Mouse (Mus musculus) ES-CJ7 (cell line): ENCODE data around the gene D630023F18Rik.
A peak's percentile ranks its signal among the peaks of the same experiment; 100 is the strongest.

ENCODE experiments used
- DNase-seq: peaks from one replicate; pipeline ENCODE4 v3.0.0; 2011; ENCODE audit warnings: low read depth, low spot score

The D630023F18Rik gene

DNA sequence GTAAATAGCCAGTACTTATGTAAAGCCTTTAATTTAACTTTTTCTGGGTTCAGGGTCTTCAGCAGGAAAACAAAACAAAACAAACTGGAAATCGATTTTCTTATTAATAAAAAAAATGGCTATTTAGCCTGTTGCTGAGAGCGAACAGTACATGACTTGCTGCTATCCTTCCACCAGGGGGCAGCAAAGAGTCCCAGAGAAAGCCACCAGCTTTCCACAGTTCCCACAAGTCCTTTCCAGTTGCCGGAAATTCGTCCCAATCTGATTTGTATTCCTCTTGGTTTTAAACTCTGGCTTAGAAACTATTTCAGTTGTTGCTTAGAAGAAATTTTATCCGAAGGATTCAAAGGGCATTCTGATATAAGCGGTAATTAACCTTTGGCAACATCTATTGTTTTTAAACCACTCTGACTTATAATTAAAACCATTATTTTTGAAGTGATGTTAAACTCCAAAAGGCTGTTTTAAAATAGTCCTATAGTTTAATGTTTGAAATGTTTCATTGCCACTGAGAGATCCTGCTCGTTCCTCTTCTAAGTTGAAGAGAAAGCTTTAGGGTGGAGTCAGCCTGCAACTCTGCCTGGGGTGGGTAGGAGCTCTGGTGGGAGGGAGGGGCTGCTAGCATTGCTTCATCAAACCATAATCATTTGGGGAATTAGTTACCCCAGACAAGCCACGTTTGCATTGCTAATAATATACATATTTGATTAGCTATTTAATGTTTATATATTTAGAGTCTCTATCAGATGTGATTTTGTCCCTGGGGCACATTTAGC is 10.8 kb downstream of the D630023F18Rik start:
- DNase-seq = peak; percentile 95

DNA sequence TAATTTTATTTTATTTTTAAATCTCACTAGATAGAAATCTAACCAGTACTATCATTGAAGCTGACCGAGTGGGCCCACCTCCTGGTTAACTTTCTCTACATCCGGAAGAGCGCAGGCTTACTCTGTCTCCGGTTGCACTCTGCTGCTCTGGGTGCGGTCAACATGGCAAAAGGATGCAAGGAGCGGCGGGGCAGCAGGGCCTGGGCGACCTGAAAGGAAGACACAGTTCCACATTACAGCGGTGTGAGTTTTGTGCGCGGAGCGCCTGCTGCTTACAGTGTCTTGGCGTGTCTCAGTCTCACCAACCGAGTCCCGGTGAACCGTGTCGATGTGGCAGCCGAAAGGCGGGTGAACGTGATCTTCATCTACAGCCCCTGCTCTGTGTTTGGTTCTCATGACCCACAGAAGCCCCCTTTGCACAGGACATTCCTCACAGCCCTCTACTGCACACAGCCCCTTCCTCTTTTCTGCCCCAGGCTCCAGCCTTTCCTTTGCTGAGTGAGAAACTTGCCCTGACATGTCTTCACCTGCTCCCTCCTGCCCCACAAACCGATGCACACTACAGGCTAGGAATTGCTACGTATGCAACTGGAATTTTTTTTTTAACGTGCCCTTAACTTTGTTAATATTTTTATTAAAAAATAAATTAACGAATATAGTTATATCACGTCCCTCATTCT is 13.1 kb downstream of the D630023F18Rik start:
- DNase-seq = peak; percentile 77

DNA sequence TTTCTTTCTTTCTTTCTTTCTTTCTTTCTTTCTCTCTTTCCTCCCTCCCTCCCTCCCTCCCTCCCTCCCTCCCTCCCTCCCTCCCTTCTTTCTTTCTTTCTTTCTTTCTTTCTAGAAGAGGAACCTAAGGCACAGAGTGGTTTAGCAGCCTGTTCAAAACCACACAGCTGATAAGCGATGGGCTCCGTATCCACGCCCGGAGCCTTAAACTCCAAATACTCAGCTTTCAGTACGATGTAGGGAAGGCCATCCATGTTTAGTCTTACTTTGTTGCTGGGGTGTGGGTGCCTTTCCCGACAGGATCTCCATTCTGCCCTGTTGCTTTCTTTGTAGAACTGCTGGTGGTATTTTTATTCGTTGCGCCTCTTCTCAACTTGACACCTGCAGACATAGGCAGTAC is 13.8 kb downstream of the D630023F18Rik start:
- DNase-seq = no peak

DNA sequence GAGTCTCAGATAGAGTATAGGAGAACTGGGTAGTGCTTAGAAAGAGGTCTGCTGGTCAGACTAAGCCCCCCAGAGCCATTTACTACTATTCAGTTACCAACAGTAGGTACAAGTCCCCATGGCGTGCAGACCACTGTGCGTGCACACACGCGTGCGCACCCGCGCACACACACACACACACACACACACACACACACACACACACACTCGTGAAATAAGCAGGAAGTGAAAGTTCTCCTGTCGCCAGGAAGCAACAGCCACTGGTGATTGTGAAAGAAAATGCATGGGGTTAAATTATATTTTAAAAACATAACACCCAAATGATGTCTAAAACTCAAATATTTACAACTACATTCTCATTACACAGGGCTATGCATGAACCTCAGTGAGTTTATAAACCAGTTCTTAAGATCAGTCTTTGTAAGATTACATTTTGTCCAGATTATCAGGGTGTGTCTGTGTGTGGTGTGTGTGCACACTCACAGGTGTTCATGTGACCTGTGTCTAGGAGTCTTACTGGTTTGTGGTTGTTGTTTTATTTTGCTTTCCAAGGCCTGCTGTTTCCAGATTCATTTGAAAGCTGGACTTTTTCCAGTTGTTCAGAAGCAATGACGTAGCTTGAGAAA is 15.2 kb downstream of the D630023F18Rik start:
- no peak for DNase-seq

DNA sequence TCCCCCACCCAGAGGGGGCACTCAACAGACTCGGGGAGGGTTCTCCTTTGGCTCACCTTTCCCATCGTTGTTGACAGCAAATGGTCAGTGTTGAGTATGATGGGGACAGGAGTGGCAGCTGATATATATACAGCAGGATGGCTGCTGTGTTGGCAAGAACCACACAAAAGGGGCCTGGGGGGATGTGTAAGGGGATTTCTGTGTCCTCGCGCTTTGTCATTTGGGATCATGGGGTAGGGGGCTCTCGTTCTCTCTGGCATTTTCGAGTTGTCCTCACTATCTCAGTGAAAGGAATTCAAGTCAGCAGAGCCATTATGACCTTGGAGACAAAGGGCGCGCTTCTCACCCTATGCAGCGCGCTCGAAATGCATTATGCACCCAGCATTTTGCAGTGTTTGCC is 19.7 kb downstream of the D630023F18Rik start, which contains the start of gene Cryga:
TSS of gene Cryga (minus strand) at position 101 of the 400 bp plus-strand sequence.
- DNase-seq = no peak

DNA sequence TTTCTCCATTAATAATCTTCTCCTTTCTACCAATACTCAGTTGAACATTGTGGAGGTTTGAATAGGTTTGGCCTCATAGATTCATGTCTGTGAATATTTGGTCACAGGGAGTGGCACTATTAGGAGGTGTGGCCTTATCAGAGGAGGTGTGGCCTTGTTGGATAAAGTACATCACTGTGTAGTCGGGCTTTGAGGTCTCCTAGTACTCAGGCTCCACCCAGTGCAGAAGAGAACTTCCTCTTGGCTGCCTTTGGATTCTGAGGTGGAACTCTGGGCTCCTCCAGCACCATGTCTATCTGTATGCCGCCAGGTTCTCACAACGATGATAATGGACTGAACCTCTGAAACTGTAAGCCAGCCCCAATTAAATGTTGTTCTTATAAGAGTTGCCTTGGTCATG is 26.1 kb downstream of the D630023F18Rik start:
- DNase-seq = no peak

DNA sequence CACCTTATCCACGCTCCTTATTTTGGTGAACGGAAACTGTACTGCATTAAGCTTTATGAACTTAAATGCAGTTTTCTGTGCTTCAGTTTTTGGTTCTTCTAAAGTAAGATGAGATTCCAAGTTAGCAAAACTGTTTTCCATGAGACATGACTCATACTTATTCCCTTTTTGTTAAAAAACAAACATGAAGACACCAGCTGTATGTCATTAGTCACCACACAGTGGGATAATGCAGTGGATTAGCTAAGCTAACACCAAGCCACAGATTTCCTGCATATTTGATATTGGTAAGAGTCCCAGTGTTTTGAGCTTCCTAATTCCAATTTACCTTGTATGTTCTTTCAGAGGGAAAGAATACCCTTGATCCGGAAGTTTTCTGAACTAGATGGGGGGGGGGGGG is 31.4 kb downstream of the D630023F18Rik start:
- DNase-seq = no peak

DNA sequence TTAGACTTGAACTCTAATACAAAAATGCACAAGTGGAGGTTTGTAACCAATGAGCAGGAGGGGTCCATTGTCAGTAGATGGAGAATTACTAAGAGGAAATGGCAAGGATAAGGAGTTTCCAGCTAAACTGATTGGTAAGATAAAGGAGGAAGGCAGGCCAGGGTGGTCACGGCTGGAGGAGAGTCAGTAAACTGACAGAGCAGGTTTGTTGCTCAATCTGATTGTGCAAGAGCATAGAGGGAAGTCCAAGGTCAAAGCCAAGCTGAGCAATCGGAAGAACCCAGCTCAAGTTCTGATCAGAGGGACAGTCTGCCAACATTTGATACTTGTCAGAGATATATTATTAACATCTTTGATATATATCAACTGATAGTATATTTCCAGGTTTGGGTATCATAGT is 32.6 kb downstream of the D630023F18Rik start:
- DNase-seq = no peak

DNA sequence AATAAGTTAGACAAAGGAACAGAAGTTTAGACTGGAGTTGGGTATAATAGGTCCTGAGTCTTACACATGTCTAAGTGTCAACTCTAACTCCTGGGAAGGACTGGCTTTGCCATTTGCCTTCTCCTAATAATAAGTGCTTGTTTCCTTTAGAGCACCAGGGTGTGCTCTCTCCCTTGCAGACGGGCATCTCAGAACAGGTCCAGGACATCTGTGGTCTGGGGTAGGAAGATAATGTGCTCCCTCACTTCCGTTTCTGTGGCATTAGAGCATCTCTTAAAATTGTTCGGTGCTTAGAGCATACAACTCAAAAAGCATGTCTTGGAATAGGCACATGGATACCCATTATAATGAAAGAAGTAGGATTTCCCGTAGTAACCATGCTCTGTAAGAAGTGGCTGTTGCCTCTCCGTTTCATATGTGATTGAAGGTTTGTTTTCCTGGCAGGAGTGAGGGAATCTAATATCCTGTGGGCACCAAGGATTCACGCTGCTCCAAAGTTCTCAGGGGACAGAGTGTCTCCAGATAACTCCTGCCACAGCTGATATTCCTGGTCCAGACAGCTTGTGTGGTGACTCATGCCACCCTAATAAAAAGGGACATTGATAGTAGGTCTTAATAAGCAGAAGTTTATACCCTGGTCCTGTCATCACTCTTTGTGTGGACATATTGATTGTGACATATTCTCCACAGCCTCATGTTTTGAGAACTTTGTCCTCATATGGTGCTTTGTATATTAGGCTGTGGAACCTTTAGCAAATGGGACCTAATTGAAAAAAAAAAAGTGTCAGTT is 34.3 kb downstream of the D630023F18Rik start:
- DNase-seq = no peak

DNA sequence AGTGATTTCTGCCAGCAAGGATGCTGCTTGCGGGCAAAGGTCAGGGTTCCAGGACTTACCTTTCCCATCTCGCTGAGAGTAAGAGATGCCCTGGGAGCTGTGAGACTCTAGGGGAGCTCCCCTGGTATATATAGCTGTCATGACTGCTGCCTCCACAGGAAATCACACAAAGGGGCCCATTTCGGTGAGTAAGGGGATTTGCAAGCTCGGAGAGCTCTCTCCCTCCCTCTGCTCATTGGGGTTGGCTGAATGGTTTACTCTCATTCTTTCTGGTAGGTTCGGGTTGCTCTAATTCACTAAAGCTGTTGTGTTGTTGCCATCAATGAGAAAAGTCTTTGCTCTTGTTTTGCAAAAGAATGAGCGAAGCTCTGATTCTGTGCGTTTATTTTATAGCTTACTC is 40.8 kb downstream of the D630023F18Rik start, which contains the start of gene Crygb:
TSS of gene Crygb (minus strand) at position 101 of the 400 bp plus-strand sequence.
- no peak for DNase-seq

DNA sequence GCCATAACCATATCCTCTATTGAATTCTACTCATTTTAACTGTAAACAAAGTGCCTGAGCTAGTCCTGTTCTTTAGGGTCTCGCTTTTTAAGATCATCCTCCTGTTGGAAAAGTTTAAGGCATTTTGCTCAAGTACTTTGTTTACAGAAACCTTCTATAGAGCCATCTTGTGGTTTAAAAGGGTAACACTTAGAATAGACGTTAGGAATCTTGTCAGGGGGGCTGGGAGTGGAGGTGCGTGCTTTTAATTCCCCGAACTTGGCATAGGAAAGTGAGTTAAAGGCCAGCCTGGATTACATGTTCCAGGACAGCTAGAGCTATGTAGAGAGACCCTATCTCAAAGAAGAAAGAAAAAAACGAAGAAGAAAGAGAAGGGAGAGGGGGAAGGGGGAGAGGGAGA is 47.4 kb downstream of the D630023F18Rik start:
- peak; percentile 37 for DNase-seq

DNA sequence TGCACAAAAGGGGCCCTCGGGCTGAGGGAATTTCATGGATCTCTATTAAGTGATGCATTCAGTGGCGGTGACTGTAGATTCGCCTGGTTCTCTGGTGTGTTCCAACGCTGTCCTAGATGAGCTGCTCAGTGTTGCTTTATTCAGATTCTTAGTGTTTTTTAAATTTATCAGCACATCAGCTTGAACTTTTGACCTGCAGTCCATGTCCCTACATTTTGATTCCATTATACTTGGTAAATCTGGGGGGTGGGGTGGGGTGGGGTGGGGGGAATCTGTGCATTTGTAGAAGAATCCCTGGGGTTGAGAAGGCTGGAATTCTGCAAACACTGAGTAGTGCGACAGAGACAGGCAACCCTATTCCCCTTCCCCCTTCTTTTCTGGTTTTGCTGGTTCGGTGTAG is 49.4 kb downstream of the D630023F18Rik start, which contains the start of gene Crygc:
TSS of gene Crygc (minus strand) at position 101 of the 400 bp plus-strand sequence.
- DNase-seq = no peak

DNA sequence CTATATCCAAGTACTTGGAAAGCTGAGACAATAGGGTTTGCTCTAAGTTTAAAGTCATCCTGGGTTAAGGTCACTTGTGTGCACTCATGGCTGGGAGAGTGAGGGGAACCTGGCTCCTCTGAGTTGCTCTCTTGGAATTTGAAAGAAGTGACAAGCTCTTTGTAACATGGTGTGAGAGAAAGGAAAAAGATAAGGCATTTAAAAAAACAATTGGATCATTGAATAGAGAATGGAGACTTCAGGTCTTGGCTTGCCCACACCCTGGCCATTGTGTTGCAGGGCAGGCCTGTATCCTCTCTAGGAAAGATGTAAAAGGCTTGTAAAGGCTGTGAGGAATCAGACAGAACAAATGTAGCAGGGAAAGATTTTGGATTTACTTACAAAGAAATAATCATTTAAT is 55.2 kb downstream of the D630023F18Rik start:
- peak; percentile 75 for DNase-seq

DNA sequence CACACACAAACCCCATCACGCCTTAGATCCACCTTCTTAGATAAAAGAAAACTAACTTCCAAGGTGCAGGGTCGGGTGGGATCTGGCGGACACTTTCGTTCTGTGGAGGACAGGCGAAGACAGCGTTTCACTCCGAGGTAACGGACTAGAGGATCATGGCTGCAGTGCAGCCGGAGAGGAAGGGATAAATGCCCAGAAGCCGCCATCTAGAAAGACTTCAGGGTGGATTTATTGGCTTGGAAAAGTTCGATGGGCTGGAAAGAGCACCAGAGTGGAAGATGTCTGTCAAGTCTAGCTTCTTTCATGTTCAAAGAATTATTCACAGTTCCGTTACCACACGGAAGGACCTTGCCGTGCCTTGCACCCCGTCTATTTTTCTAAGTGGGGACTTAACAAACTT is 58.8 kb downstream of the D630023F18Rik start:
- DNase-seq = no peak

DNA sequence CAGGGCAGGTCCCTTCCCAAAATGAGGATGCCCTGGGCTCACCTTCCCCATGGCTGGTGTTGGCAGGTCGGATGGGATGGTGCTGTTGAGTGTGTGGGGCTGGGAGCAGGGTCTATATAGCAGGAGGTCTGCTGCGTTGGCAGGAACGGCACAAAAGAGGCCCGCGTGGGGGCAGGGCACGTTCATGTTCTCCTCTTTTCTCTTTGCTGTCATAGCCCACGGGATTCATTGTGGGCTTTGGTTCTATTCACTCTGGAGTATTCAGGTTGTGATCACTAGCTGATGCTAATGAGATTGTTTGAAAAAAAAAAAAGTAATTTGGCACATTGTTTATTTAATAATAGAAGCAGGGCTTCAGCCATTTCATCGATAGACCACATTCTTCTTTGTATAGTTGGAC is 59.7 kb downstream of the D630023F18Rik start, which contains the start of gene Crygd:
TSS of gene Crygd (minus strand) at position 101 of the 400 bp plus-strand sequence.
- no peak for DNase-seq
